Mouse (Mus musculus) lung, adult 2 months (tissue): ENCODE measurements around the gene Lsamp. TPM values are rescaled to one million over a fixed set of nuclear protein-coding genes. Genes with fewer than 3 reads are reported as not detected.

Source experiments
- DNase-seq: peaks from one replicate; pipeline ENCODE4 v3.0.0; 2022
- H3K4me1 ChIP-seq: fragments of 200-500 bp; 2 replicates; pipeline ENCODE4 v1.6.1; 2011; ENCODE audit warnings: low read length; ENCODE audit not compliant: control insufficient read depth, insufficient read depth
- H3K4me3 ChIP-seq: fragments of 200-500 bp; replicated peaks from 2 replicates; pipeline ENCODE3; 2011; ENCODE audit warnings: low read depth, mild to moderate bottlenecking, control low read depth, low read length; ENCODE audit errors: extremely low read depth
- CTCF ChIP-seq: fragments of 200-500 bp; IDR thresholded peaks from 2 replicates; pipeline ENCODE4 v1.5.1; 2011; ENCODE audit warnings: mild to moderate bottlenecking, low read length, control low read depth; ENCODE audit not compliant: insufficient read depth
- POLR2A ChIP-seq: fragments of 200-500 bp; IDR thresholded peaks from 2 replicates; pipeline ENCODE4 v1.6.1; 2011; ENCODE audit warnings: low read depth, mild to moderate bottlenecking, control low read depth, low read length, borderline replicate concordance; ENCODE audit errors: extremely low read depth
- WGBS: fragments of 180-500 bp; shearing (Covaris S2); methylation state at CpG from one replicate; pipeline ENCODE4 v1.1.7; 2018; 5-methylcytosine and 5-hydroxymethylcytosine counted together
- polyA plus RNA-seq: library from polyadenylated mRNA; depleted of rRNA; stranded (reverse); fragments of >200 nt; gene quantifications from 2 replicates; pipeline ENCODE4 v1.2.3, GENCODE M21; 2012

Lsamp gene
- polyA plus RNA-seq, 1 experiment = 0.28 TPM

- no peaks in the 10 kb centered on the region for H3K4me1 ChIP-seq
- no peak overlapping the region for H3K4me3 ChIP-seq
- TF ChIP-seq CTCF (no peak), POLR2A (no peak)
- WGBS = 73% methylated on average over 6 of the region's 6 CpGs
- DNase-seq = no peak
Measured at GRCm38 (mm10) chr16:41846903-41847302, 1862.7 kb downstream of the Lsamp start.

- TF ChIP-seq CTCF (no peak), POLR2A (no peak)
- Histone ChIP-seq H3K4me3 (no peak overlapping the region), H3K4me1 (no peaks in the 10 kb centered on the region)
- no peak for DNase-seq
- WGBS = 77% methylated on average over 6 of the region's 6 CpGs
Measured at GRCm38 (mm10) chr16:41871917-41872593, 1887.9 kb downstream of the Lsamp start.

DNA sequence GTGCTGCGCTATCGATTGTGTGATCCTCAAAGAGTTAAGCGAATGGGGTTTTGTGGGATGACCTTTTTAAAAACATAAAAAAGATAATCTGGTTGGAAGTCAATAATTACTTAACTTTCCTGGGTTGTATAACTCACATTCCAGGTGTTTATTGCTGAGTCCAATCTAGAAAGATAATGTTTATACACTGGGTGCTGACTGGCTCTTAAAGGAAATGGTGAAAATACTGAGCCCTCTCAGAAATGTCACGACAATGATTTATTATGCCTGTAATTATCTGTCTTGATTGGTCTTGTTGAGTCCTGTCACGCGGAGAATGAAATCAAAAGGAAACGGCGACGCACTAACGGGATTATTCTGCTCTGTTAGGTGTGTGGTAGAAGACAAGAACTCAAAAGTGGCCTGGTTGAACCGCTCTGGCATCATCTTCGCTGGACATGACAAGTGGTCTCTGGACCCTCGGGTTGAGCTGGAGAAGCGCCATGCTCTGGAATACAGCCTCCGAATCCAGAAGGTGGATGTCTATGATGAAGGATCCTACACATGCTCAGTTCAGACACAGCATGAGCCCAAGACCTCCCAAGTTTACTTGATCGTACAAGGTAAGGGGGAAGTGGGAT, 1904.5 kb downstream of the Lsamp start:
- 78% methylated on average over 16 of the region's 16 CpGs for WGBS

DNA sequence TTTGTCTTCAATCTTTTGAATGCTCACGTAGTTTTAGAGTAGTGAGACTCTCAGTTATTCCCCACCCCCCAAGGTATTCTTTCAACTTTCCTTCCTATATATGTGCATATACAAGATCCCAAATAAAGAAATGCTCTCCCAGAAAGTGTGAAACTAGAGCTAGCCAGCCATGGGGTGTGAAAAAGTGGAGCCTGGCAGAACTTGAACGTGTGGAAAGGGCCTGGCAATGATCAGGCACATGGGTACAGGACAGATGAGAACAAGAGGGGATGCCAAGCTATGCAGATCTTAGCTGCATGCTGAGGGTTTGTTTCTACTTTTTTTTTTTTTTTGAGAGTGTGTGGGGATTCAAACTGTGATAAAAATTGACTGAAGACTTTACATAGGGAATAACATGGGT, 1916.6 kb downstream of the Lsamp start:
- 37% methylated on average over 2 of the region's 2 CpGs for WGBS
- H3K4me3 ChIP-seq = no peak overlapping the region
- no peak for DNase-seq
- TF ChIP-seq CTCF = no peak
- no peak for TF ChIP-seq POLR2A
- no peaks in the 10 kb centered on the region for H3K4me1 ChIP-seq

More for the DNA sequence above, 1904.5 kb downstream of the Lsamp start:
- Histone ChIP-seq H3K4me3 (no peak overlapping the region), H3K4me1 (no peaks in the 10 kb centered on the region)
- DNase-seq = no peak
- TF ChIP-seq POLR2A (no peak), CTCF (no peak)

DNA sequence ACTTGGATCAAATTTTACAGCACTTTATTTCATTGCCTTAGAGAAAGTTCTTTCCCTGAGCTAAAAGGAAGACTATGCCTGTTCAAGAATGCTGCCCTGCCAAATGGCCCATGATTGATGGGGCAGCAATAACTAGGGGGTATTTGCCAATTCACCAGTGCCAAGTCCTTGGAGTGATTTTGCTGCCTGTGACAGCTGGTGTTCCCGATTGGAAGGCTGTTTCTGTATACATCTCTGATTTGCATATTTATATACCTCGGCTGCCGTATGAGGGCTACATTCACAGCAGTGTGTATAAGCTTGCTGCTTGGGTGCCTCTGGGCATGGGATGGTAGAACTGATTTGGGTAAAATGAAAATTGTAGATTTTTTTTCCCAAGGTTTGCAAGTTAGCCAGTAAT, 1919.5 kb downstream of the Lsamp start:
- TF ChIP-seq CTCF (no peak), POLR2A (no peak)
- 67% methylated on average over 3 of the region's 3 CpGs for WGBS
- DNase-seq = no peak
- H3K4me1 ChIP-seq = no peaks in the 10 kb centered on the region
- no peak overlapping the region for H3K4me3 ChIP-seq

- 58% methylated on average over 4 of the region's 4 CpGs for WGBS
- Histone ChIP-seq H3K4me3 (no peak overlapping the region), H3K4me1 (no peaks in the 10 kb centered on the region)
- no peak for TF ChIP-seq CTCF
- no peak for TF ChIP-seq POLR2A
- no peak for DNase-seq
Measured at GRCm38 (mm10) chr16:41912584-41913193, 1928.5 kb downstream of the Lsamp start.

GRCm38 (mm10) chr16:41913346-41913745, 1929.2 kb downstream of the Lsamp start:
- TF ChIP-seq POLR2A (no peak), CTCF (no peak)
- no peak overlapping the region for H3K4me3 ChIP-seq
- 82% methylated on average over 4 of the region's 4 CpGs for WGBS
- DNase-seq = no peak
- H3K4me1 ChIP-seq = no peaks in the 10 kb centered on the region

- 81% methylated on average over 3 of the region's 3 CpGs for WGBS
Measured at GRCm38 (mm10) chr16:41916342-41916741, 1932.2 kb downstream of the Lsamp start.

DNA sequence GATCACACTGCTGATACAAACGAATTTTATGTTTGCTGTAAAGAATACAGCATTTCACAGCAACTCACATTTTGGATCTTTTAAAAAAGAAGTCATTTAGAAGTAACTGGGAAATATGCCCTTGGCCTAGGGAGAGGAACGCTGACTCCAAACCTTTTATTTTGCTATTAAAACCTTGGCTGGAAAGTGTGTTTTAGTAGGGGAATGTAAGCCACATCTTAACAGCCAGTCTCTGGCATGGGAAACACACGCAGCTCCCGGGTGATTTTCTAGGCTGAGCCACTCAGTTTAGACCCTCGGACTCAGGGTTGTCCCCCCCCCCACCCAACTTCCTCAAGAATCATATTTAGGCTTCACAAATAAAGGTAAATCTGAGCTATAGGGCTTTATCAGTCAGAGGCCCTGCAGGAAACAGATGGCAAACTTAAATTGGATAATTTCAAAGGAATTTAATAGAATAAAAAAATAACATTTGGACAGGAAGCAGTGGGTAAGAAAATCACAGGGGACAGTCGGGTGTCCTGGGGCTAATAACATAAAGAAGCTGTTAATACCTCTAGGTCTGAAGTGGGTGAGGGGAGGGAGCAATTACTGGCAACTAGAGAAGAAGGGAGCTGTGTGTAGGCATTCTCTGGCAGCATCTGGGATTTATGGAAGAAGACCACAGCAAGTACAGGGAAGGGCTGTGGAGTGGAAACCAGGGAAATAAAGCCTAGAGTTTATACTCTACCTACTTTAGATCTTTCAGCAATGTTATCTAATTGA, 1933.1 kb downstream of the Lsamp start:
- Histone ChIP-seq H3K4me3 (no peak overlapping the region), H3K4me1 (no peaks in the 10 kb centered on the region)
- WGBS = 48% methylated on average over 6 of the region's 6 CpGs
- no peak for TF ChIP-seq POLR2A
- TF ChIP-seq CTCF = no peak
- no peak for DNase-seq

More at GRCm38 (mm10) chr16:41916342-41916741, 1932.2 kb downstream of the Lsamp start:
- no peak for DNase-seq
- no peaks in the 10 kb centered on the region for H3K4me1 ChIP-seq
- H3K4me3 ChIP-seq = no peak overlapping the region
- TF ChIP-seq CTCF (no peak), POLR2A (no peak)

- Histone ChIP-seq H3K4me1 (no peaks in the 10 kb centered on the region), H3K4me3 (no peak overlapping the region)
- no peak for TF ChIP-seq CTCF
- TF ChIP-seq POLR2A = no peak
- 85% methylated on average over 4 of the region's 4 CpGs for WGBS
- DNase-seq = no peak
Measured at GRCm38 (mm10) chr16:41929546-41929945, 1945.4 kb downstream of the Lsamp start.
